In the genomic region with DNA sequence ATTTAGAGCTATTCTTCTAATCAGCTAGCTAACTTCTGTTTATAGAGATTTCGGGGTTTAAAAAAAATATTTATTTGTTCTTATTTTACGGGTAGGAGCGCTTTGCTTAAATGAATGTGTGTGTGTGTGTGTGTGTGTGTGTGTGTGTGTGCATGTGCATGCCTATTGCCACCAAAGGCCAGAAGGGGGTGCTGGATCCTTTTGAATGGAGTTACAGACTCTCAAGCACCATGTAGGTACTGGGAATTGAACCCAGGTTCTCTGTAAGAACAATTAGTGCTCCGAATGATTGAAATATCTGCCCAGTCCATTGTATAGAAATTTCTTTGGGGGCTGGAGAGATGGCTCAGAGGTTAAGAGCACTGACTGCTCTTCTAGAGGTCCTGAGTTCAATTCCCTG, we compare ENCODE assay signal across 33 mouse cellular contexts. TPM values are rescaled to one million over a fixed set of nuclear protein-coding genes. Genes with fewer than 3 reads are reported as not detected.
"Had no signal": no experiment of that assay in that cellular context is flagged by ENCODE, and none has a peak within 500 bp of the region (broad histone marks: within the 10 kb centered on the region; RNA-seq: fewer than 3 reads in every experiment).

No protein-coding gene starts in this region.

- H3K36me3 ChIP-seq: heart, embryonic 13.5 days; heart, embryonic 15.5 days; hindbrain, embryonic 13.5 days; hindbrain, embryonic 15.5 days; kidney, embryonic 15.5 days; limb, embryonic 10.5 days; limb, embryonic 12.5 days had no signal

- H3K4me3 ChIP-seq: heart, adult 2 months; heart, embryonic 13.5 days; heart, embryonic 15.5 days; hindbrain, embryonic 13.5 days; hindbrain, embryonic 15.5 days; kidney, embryonic 15.5 days; layer of hippocampus, adult 2 months; left cerebral cortex, adult 2 months; limb, embryonic 10.5 days; limb, embryonic 12.5 days had no signal

- DNase-seq: gastrocnemius, postnatal 14 days; gastrocnemius, postnatal 36 days; heart, adult 2 months; heart, postnatal 14 days; heart, postnatal 36 days; kidney, adult 11 months; kidney, adult 2 months; kidney, adult 9 months; kidney, postnatal 14 days; kidney, postnatal 36 days; liver had no signal

- ATAC-seq: hindbrain, postnatal 0 days; intestine, embryonic 16.5 days had no signal

- H3K4me2 ChIP-seq: heart, embryonic 11.5 days; heart, embryonic 13.5 days; heart, embryonic 15.5 days; hindbrain, embryonic 13.5 days; hindbrain, embryonic 15.5 days; kidney, embryonic 15.5 days; limb, embryonic 12.5 days had no signal

- H3K4me1 ChIP-seq: heart, embryonic 13.5 days; heart, embryonic 15.5 days; hindbrain, embryonic 13.5 days; hindbrain, embryonic 15.5 days; kidney, embryonic 15.5 days; limb, embryonic 10.5 days; limb, embryonic 12.5 days had no signal

- H3K9me3 ChIP-seq: heart, embryonic 13.5 days; heart, embryonic 15.5 days; hindbrain, embryonic 13.5 days; hindbrain, embryonic 15.5 days; kidney, embryonic 15.5 days; limb, embryonic 10.5 days; limb, embryonic 12.5 days had no signal

- H3K27me3 ChIP-seq: heart, embryonic 13.5 days; heart, embryonic 15.5 days; hindbrain, embryonic 15.5 days; kidney, embryonic 15.5 days; limb, embryonic 12.5 days had no signal

- H3K9ac ChIP-seq: heart, embryonic 13.5 days; heart, embryonic 15.5 days; hindbrain, embryonic 13.5 days; hindbrain, embryonic 15.5 days; kidney, embryonic 15.5 days; limb, embryonic 12.5 days had no signal

- H3K27ac ChIP-seq: heart, adult 2 months; heart, embryonic 13.5 days; heart, embryonic 15.5 days; hindbrain, embryonic 13.5 days; hindbrain, embryonic 15.5 days; hindbrain, postnatal 0 days; kidney, embryonic 15.5 days; kidney, postnatal 0 days; layer of hippocampus, adult 2 months; left cerebral cortex, adult 2 months; limb, embryonic 10.5 days; limb, embryonic 12.5 days had no signal

RNA-seq across cellular contexts. Expression of gene Foxa2, which starts 37.7 kb away (rescaled TPM):
- total RNA-seq: gastrocnemius, adult 18-20 months; gastrocnemius, adult 8-10 months; gastrocnemius, postnatal 14 days; gastrocnemius, postnatal 36 days; heart, adult 2 months; heart, postnatal 14 days; heart, postnatal 36 days; hematopoietic stem cell, adult 5-6 weeks; layer of hippocampus, adult 2 months; layer of hippocampus, postnatal 10 days; layer of hippocampus, postnatal 25 days; left cerebral cortex, adult 2 months; left cerebral cortex, postnatal 14 days; left cerebral cortex, postnatal 36 days had no signal
- polyA plus RNA-seq: gonadal fat pad, adult 2 months; heart, postnatal 0 days; kidney, adult 2 months; kidney, postnatal 0 days; limb, embryonic 10.5 days; limb, embryonic 12.5 days had no signal
